Mouse (Mus musculus): Measurements from ENCODE around the gene Adad2. TPM values are rescaled to one million over a fixed set of nuclear protein-coding genes. Genes with fewer than 3 reads are reported as not detected.

The Adad2 gene
- polyA plus RNA-seq, 1 experiment from 2014 or later, result not detected

DNA sequence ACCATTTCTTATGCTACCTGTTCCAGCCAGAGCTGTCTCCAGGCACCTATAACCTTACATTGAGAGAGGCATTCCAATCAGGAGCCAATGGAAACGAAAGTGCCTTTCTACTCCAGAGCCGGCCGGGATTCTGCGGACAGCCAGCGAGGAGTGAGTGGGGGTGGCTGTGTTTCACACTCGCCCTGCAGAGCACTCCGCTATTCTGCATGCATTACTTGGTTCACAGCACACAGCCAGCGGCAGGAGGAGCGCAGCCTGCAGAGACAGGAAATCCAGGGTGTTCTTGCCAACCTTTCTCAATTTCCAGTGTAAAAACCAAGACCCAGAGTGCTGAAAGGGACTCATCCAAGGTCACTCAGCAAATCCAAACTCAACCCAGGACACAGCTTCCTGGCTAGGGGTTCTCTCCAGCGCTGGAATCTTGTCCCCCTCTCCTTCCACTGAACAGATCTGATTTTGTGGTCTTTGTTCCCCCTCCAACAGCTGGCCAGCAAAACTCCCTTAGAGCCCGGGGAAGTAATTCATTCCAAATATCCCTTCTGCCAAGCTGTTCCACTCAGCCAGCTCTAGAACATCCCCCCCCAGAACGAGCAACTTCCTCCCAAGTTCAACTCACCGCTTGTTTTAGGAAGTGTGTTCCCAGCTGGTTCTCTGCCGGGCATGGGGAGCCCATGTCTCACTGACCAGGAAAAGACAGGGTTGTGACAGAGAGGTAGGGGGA lies 22.2 kb downstream of the Adad2 start:
- H3K36me3 ChIP-seq, result no peaks in the 10 kb centered on the region
- H3K4me3 ChIP-seq, result no peak overlapping the region; the same call in 1 of the 2 replicates
- peaks cover 80% of the 10 kb centered on the region for H3K27me3 ChIP-seq (ENCODE audit: insufficient read depth, poor library complexity, severe bottlenecking)
- H3K4me1 ChIP-seq, result peaks cover 38% of the 10 kb centered on the region
- DNase-seq (ENCODE audit: low spot score), result no peak
- no peak overlapping the region for H3K27ac ChIP-seq
- 33% methylated on average over 14 of the region's 14 CpGs for WGBS
- H3K9me3 ChIP-seq, result no peaks in the 10 kb centered on the region

DNA sequence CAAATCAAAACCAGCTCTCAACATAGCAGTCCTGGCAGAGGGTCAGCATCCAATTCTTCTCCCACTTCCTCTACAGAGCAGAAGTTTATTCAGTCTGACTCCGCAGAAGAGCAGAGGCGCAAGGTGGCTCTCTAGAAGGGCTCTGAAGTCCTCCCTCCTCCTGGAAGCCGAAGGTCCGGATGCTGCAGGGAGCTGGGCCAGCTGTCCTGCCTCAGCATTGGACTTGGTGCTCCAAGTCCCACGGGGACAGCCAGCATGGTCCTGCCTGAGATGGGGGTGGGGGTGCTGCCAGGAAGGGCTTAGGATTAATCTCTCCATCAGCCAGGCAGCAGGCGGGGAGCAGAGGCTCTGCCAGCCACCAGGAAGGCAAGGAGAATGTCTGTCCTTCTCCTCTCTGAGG lies 22.8 kb downstream of the Adad2 start, which contains the start of gene Kcng4:
Gene Kcng4, minus strand, starts transcription at position 303 of the 400 bp plus-strand sequence.
- Histone ChIP-seq H3K4me3 (no peak within 1 kb of the TSS; the same call in 1 of the 2 replicates), H3K36me3 (no peaks in the 10 kb centered on the region), H3K9me3 (no peaks in the 10 kb centered on the region), H3K27me3 (ENCODE audit: insufficient read depth, poor library complexity, severe bottlenecking) (peaks cover 75% of the 10 kb centered on the region), H3K4me1 (peaks cover 38% of the 10 kb centered on the region), H3K27ac (peak within 1 kb of the TSS; percentile 24; the same call in 1 of the 2 replicates)
- DNase-seq (ENCODE audit: low spot score), result no peak
- 32% methylated on average over 6 of the region's 6 CpGs for WGBS

DNA sequence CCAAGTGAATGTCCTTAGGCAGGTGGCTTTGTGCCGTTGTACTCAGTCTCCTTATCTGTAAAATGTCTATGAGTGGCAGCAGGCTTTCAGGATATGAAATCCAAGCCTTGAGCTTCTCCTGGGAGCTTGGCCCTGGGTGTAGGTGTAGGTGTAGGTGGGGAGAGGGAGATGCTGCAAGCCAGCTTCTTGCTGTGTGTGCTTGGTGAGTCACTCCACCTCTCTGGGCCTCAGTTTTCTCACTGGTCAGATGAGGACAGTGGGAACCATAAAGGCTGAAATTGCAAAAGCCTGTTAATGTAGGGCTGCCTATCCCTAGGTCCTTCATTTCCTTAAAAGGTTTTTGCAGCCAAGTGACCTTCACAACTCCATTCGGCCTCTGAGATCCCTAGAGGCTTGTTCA lies 23.4 kb downstream of the Adad2 start:
- peaks cover 38% of the 10 kb centered on the region for H3K4me1 ChIP-seq
- H3K4me3 ChIP-seq, result no peak overlapping the region
- H3K36me3 ChIP-seq, result no peaks in the 10 kb centered on the region
- peaks cover 70% of the 10 kb centered on the region for H3K27me3 ChIP-seq (ENCODE audit: insufficient read depth, poor library complexity, severe bottlenecking)
- WGBS, result 21% methylated on average over 2 of the region's 2 CpGs
- DNase-seq (ENCODE audit: low spot score), result no peak
- H3K27ac ChIP-seq, result peak overlapping the region; percentile 24; the same call in 1 of the 2 replicates
- H3K9me3 ChIP-seq, result no peaks in the 10 kb centered on the region

DNA sequence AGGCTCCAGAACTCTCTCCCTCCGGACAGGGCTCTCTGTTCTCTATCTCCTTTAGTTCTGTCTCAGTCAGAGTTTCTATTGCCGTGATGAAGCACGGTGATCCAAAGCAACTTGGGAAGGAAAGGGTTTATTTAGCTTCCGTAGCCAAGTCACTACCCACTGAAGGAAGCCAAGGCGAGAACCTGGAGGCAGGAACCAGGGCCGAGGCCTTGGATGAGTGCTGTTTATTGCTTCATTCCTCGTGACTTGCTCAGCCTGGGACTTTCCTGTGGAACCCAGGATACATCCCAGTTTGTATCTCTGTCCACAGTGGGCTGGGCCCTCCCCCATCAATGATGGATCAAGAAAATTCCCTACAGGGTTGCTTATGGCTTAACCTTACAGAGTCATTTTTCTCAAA lies 24.2 kb downstream of the Adad2 start:
- 70% methylated on average over 7 of the region's 7 CpGs for WGBS
- no peaks in the 10 kb centered on the region for H3K36me3 ChIP-seq
- no peak for DNase-seq (ENCODE audit: low spot score)
- H3K9me3 ChIP-seq, result no peaks in the 10 kb centered on the region
- peaks cover 35% of the 10 kb centered on the region for H3K4me1 ChIP-seq
- H3K27ac ChIP-seq, result peak overlapping the region; percentile 23; the same call in 1 of the 2 replicates
- no peak overlapping the region for H3K4me3 ChIP-seq
- H3K27me3 ChIP-seq (ENCODE audit: insufficient read depth, poor library complexity, severe bottlenecking), result peaks cover 62% of the 10 kb centered on the region

DNA sequence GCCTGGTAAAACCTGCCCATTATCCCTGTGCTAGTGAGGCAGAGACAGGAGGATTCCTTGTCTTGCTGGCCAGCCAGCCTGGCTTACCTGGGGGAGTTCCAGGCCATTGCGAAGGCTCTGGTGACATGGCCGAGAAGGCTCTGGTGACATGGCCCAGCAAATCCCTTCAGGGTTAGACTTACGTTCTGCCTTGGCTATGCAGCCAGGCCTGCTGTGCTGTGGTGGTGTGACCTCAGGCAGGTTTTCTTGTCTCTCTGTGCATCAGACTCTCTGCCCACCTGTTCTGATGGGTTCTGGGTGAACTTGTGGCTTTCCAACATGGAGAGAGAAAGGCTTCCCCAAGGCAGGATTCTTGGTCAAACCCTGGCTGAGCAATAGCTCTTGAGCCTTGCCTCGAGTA lies 24.8 kb downstream of the Adad2 start:
- WGBS, result 75% methylated on average over 4 of the region's 4 CpGs
- Histone ChIP-seq H3K36me3 (no peaks in the 10 kb centered on the region), H3K4me3 (no peak overlapping the region), H3K9me3 (no peaks in the 10 kb centered on the region), H3K27me3 (ENCODE audit: insufficient read depth, poor library complexity, severe bottlenecking) (peaks cover 56% of the 10 kb centered on the region), H3K4me1 (peaks cover 30% of the 10 kb centered on the region), H3K27ac (no peak overlapping the region)
- DNase-seq (ENCODE audit: low spot score), result no peak

DNA sequence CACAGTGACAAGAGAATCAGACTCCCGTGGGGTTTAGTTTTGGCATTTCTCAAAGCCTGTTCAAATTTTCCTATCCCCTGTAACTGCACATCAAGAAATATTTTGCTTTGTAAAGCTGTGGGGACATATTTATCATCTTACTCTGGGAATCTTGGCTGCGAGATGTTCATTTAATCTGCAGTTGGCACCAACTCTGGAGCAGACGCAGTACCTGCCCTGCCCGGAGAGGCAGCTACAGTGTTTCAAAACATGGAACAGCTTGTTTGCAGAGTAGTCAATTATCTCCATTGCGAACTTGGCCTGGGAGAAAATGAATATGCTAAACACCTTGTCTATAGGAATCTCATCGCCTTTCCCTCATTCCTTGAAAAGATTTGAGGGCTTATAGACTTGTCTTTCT lies 25.7 kb downstream of the Adad2 start:
- no peak for DNase-seq (ENCODE audit: low spot score)
- no peak overlapping the region for H3K27ac ChIP-seq
- H3K36me3 ChIP-seq, result no peaks in the 10 kb centered on the region
- peaks cover 21% of the 10 kb centered on the region for H3K4me1 ChIP-seq
- peaks cover 47% of the 10 kb centered on the region for H3K27me3 ChIP-seq (ENCODE audit: insufficient read depth, poor library complexity, severe bottlenecking)
- H3K9me3 ChIP-seq, result no peaks in the 10 kb centered on the region
- WGBS, result 81% methylated on average over 6 of the region's 6 CpGs
- H3K4me3 ChIP-seq, result no peak overlapping the region

DNA sequence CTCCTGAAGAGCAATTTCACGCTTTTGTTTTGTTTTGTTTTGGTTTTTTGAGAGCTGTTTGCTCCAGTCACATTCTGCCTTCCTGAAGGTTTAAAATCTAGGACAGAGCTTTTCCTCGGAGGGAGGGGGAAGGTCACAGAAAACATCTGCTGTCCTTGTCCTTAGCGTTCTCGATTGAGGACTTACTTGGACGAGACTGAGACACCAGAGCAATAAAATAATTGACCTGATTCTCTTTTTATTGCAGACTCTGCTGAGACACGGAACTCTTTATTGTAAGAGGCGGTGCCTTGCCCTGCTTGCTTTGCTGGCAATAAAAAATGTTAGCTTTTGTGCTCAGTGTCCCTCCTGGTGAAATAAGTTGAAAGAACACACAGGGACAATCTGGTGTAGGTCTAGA lies 27.3 kb downstream of the Adad2 start:
- DNase-seq (ENCODE audit: low spot score), result no peak
- H3K27ac ChIP-seq, result no peak overlapping the region
- no peaks in the 10 kb centered on the region for H3K36me3 ChIP-seq
- peaks cover 34% of the 10 kb centered on the region for H3K27me3 ChIP-seq (ENCODE audit: insufficient read depth, poor library complexity, severe bottlenecking)
- no peaks in the 10 kb centered on the region for H3K9me3 ChIP-seq
- H3K4me3 ChIP-seq, result no peak overlapping the region
- 81% methylated on average over 7 of the region's 7 CpGs for WGBS
- H3K4me1 ChIP-seq, result peaks cover 17% of the 10 kb centered on the region

DNA sequence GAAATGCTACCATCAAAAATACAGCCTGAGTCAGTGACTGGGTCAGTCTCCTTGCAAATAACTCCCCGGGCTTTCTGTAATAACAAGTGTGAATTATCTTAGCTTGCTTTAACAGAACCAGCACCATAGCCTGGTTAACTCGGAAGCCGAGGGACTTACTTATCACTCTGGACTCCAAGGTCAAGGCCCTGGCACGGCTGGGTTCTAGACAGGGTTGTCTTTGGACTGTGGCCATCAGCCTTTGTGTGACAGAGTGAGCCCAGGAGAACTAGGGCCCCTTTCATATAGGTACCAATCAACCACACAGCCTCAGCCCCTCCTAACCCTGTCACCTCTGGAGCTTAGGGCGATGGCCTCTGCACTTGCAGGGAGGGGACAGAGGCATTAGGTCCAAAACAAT lies 28.5 kb downstream of the Adad2 start:
- WGBS, result 74% methylated on average over 5 of the region's 5 CpGs
- no peaks in the 10 kb centered on the region for H3K36me3 ChIP-seq
- no peak overlapping the region for H3K27ac ChIP-seq
- DNase-seq (ENCODE audit: low spot score), result no peak
- peaks cover 5% of the 10 kb centered on the region for H3K4me1 ChIP-seq
- H3K4me3 ChIP-seq, result no peak overlapping the region
- H3K9me3 ChIP-seq, result no peaks in the 10 kb centered on the region
- peaks cover 31% of the 10 kb centered on the region for H3K27me3 ChIP-seq (ENCODE audit: insufficient read depth, poor library complexity, severe bottlenecking)

DNA sequence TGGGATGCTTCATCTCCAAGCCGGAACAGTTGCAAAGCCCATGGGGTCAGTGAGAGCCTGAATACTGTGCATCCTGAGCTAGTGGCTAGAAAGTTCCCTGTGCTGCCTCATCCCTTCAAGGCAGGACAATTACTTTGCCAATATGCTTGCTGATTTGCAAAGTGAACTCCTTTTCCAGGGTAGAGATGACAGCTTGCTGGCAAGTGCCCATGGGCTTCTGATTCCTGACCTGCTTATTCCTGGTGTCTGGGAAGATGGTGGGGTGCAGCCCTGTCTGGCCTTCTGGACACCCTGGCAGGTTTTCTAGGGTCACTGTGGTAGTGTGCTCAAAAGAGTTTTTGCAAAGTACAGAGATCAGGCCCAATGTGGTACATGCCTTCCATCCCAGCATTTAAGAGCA lies 30.4 kb downstream of the Adad2 start:
- H3K27me3 ChIP-seq (ENCODE audit: insufficient read depth, poor library complexity, severe bottlenecking), result peaks cover 13% of the 10 kb centered on the region; the same call in 1 of the 2 replicates
- DNase-seq (ENCODE audit: low spot score), result no peak
- 92% methylated on average over 1 of the region's 1 CpGs for WGBS
- H3K4me1 ChIP-seq, result no peaks in the 10 kb centered on the region
- H3K36me3 ChIP-seq, result no peaks in the 10 kb centered on the region
- H3K27ac ChIP-seq, result no peak overlapping the region
- H3K4me3 ChIP-seq, result no peak overlapping the region
- 0 out of 2 replicates have a peak, but pooled peaks cover 3% of the 10 kb centered on the region for H3K9me3 ChIP-seq

DNA sequence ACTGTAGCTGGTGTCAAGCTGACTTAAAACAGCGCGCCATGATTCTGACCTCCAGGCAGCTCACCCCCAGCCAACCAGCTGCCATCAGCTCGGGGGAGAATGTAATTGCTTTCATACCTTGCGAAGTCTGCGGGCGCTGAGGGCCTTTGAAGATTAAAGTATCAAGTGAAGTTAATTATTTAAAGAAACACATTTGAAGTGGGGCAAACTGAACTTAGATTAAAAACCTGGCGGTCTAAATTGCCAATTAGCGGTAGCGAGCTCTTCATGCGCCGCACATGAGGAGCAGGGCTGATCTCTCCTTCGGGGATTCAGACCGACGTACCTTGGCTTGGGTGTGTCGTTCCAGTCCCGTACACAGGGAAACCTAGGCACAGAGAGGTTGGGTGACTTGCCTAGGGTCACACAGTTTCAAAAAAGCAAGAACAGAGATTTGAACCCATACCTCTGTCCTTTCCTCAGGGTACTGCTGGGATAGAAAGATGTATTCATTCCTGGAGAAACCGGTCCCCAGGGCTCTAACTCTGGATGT lies 31.9 kb downstream of the Adad2 start:
- no peak for DNase-seq (ENCODE audit: low spot score)
- Histone ChIP-seq H3K9me3 (0 out of 2 replicates have a peak, but pooled peaks cover 3% of the 10 kb centered on the region), H3K4me3 (no peak overlapping the region), H3K27ac (no peak overlapping the region), H3K4me1 (no peaks in the 10 kb centered on the region), H3K36me3 (no peaks in the 10 kb centered on the region), H3K27me3 (ENCODE audit: insufficient read depth, poor library complexity, severe bottlenecking) (peaks cover 13% of the 10 kb centered on the region; the same call in 1 of the 2 replicates)
- WGBS, result 83% methylated on average over 17 of the region's 17 CpGs

DNA sequence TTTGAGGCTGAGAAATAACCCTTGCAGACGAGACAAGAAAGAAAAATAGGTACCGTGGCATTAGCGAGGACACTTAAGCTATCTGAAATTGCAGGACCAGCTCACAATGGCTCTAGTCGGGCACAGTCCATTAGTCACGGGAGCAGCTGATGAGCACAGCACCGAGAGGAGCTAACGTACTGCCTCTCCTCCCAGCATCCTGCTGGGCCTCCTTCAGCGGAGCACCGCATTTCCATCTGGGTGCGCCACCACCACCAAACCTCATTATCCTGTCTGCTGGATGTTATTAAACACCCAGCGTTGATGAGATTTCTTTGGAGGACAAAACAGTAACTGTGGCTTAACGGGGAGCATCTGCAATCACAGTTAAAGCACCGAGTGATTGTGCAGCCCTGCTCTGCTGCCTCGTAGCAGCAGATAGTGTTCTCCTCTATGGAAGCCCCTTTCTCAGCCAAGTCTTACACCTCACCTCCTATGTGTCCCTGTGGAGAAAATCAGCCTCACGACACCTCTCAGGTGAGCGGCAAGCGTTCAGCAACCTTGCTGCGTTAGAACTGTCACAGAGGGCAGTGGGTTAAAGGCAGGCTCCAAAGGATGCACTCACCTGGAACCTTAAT lies 32.5 kb downstream of the Adad2 start:
- H3K27ac ChIP-seq, result no peak overlapping the region
- H3K36me3 ChIP-seq, result no peaks in the 10 kb centered on the region
- whole genome bisulfite sequencing, result 73% methylated on average over 18 of the region's 18 CpGs
- H3K9me3 ChIP-seq, result 0 out of 2 replicates have a peak, but pooled peaks cover 3% of the 10 kb centered on the region
- no peak overlapping the region for H3K4me3 ChIP-seq
- H3K4me1 ChIP-seq, result no peaks in the 10 kb centered on the region
- peaks cover 13% of the 10 kb centered on the region; the same call in 1 of the 2 replicates for H3K27me3 ChIP-seq (ENCODE audit: insufficient read depth, poor library complexity, severe bottlenecking)
- no peak for DNase-seq (ENCODE audit: low spot score)

DNA sequence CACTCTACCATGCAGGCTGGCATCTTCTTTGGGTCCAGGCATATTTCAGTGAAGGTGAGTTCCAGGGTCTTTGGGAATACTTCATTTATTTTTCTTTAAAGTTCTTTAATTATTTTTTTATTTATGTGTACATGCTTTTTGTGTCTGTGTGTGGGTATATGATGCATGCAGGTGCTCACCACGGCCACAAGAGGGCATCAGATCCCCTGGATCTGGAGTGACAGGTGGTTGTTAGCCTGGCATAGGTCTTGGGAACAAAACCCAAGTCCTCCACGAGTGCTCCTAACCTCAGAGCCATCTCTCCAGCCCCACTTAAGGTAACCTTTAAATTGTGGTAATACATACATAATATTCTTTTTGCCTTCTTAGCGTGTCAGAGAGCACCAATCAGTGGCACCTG lies 33.6 kb downstream of the Adad2 start:
- Histone ChIP-seq H3K9me3 (0 out of 2 replicates have a peak, but pooled peaks cover 3% of the 10 kb centered on the region), H3K27ac (no peak overlapping the region), H3K36me3 (no peaks in the 10 kb centered on the region), H3K4me3 (no peak overlapping the region), H3K4me1 (no peaks in the 10 kb centered on the region), H3K27me3 (ENCODE audit: insufficient read depth, poor library complexity, severe bottlenecking) (peaks cover 13% of the 10 kb centered on the region; the same call in 1 of the 2 replicates)
- no peak for DNase-seq (ENCODE audit: low spot score)
- WGBS, result 66% methylated on average over 3 of the region's 3 CpGs

DNA sequence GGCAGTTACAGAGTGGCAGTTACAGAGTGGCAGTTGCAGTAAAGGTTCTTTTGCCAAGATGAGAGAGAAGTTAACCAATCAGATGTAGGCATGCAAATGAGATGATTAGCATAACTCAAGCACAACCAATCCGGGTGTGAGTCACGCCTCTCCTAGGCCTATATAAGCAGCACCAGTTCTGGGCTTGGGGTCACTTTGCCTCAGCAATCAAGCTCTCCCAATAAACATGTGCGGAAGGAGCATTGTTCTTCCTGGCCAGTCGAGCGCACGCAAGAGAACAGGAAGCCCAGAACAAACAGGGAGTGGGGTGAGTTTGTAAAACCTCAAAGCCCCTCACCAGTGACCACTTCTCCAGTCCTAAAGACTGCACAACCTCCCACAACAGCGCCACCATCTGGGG lies 34.3 kb downstream of the Adad2 start:
- Histone ChIP-seq H3K4me1 (no peaks in the 10 kb centered on the region), H3K27ac (no peak overlapping the region), H3K9me3 (0 out of 2 replicates have a peak, but pooled peaks cover 3% of the 10 kb centered on the region), H3K36me3 (no peaks in the 10 kb centered on the region), H3K4me3 (no peak overlapping the region), H3K27me3 (ENCODE audit: insufficient read depth, poor library complexity, severe bottlenecking) (peaks cover 13% of the 10 kb centered on the region; the same call in 1 of the 2 replicates)
- 78% methylated on average over 7 of the region's 7 CpGs for WGBS
- DNase-seq (ENCODE audit: low spot score), result no peak
